Mouse (Mus musculus) regulatory T cell (primary cell): Measurements from ENCODE around the gene Angel2.

Experiments used
- in situ Hi-C: fragments of 300-600 bp; cut with MboI, MseI; formaldehyde crosslinking; loops from one replicate; pipeline ENCODE4 v1.15.1; 2025; ENCODE audit warnings: high pct_unique_total_duplicates

Gene Angel2

GRCm38 (mm10) chr1:190924812-190925211, at the start of gene Angel2:
TSS of gene Angel2 (plus strand) at chr1:190925112.
- in situ Hi-C loops = loop anchor here (25.0 kb wide), 1 partner anchor 1837 kb away; the partner anchor contains the start of gene Hhat

- in situ Hi-C loops = no loop called here
Observed at GRCm38 (mm10) chr1:190875751-190876150, 49.2 kb upstream of the Angel2 start.

- in situ Hi-C loops = no loop called here
Observed at GRCm38 (mm10) chr1:190880638-190881037, 44.3 kb upstream of the Angel2 start.

GRCm38 (mm10) chr1:190881422-190881821, 43.5 kb upstream of the Angel2 start:
- in situ Hi-C loops = no loop called here

GRCm38 (mm10) chr1:190886014-190886413, 38.9 kb upstream of the Angel2 start:
- in situ Hi-C loops = no loop called here

GRCm38 (mm10) chr1:190888031-190888430, 36.9 kb upstream of the Angel2 start:
- in situ Hi-C loops = no loop called here

- in situ Hi-C loops = no loop called here
Observed at GRCm38 (mm10) chr1:190888646-190889045, 36.3 kb upstream of the Angel2 start.

- in situ Hi-C loops = no loop called here
Observed at GRCm38 (mm10) chr1:190893559-190894167, 31.2 kb upstream of the Angel2 start.

- in situ Hi-C loops = no loop called here
Observed at GRCm38 (mm10) chr1:190898186-190898585, 26.7 kb upstream of the Angel2 start.

GRCm38 (mm10) chr1:190898899-190899575, 25.9 kb upstream of the Angel2 start:
- in situ Hi-C loops = no loop called here

GRCm38 (mm10) chr1:190901082-190901481, 23.8 kb upstream of the Angel2 start:
- in situ Hi-C loops = loop anchor here (25.0 kb wide), 1 partner anchor 1861 kb away; the partner anchor contains the start of gene Hhat

GRCm38 (mm10) chr1:190904136-190904535, 20.8 kb upstream of the Angel2 start:
- in situ Hi-C loops = loop anchor here (25.0 kb wide), 1 partner anchor 1858 kb away; the partner anchor contains the start of gene Hhat

GRCm38 (mm10) chr1:190904714-190905113, 20.2 kb upstream of the Angel2 start:
- in situ Hi-C loops = loop anchor here (25.0 kb wide), 1 partner anchor 1858 kb away; the partner anchor contains the start of gene Hhat

- in situ Hi-C loops = loop anchor here (25.0 kb wide), 1 partner anchor 1851 kb away; the partner anchor contains the start of gene Hhat
Observed at GRCm38 (mm10) chr1:190910836-190911235, 14.1 kb upstream of the Angel2 start.

GRCm38 (mm10) chr1:190911415-190912123, 13.3 kb upstream of the Angel2 start, which contains the start of gene Rps6kc1:
TSS of gene Rps6kc1 (minus strand) at chr1:190911770.
- in situ Hi-C loops = loop anchor here (25.0 kb wide), 1 partner anchor 1851 kb away; the partner anchor contains the start of gene Hhat

- in situ Hi-C loops = loop anchor here (25.0 kb wide), 1 partner anchor 1850 kb away; the partner anchor contains the start of gene Hhat
Observed at GRCm38 (mm10) chr1:190912623-190913022, 12.3 kb upstream of the Angel2 start.

GRCm38 (mm10) chr1:190918938-190919337, 6.0 kb upstream of the Angel2 start:
- in situ Hi-C loops = loop anchor here (25.0 kb wide), 1 partner anchor 1843 kb away; the partner anchor contains the start of gene Hhat

- in situ Hi-C loops = loop anchor here (25.0 kb wide), 1 partner anchor 1842 kb away; the partner anchor contains the start of gene Hhat
Observed at GRCm38 (mm10) chr1:190919725-190920469, 5.0 kb upstream of the Angel2 start.

- in situ Hi-C loops = no loop called here
Observed at GRCm38 (mm10) chr1:190927311-190927710, 2.4 kb downstream of the Angel2 start.

GRCm38 (mm10) chr1:190927751-190928369, 2.9 kb downstream of the Angel2 start:
- in situ Hi-C loops = no loop called here
